Mouse (Mus musculus): ENCODE measurements around the gene Senp5.

Senp5 gene

GRCm38 (mm10) chr16:31940586-31940985, 62.5 kb downstream of the Senp5 start:
- DNase-seq (ENCODE audit: low spot score in 2 of 2): no peak

GRCm38 (mm10) chr16:31938856-31939255, 64.2 kb downstream of the Senp5 start:
- DNase-seq (ENCODE audit: low spot score in 2 of 2): no peak

DNA sequence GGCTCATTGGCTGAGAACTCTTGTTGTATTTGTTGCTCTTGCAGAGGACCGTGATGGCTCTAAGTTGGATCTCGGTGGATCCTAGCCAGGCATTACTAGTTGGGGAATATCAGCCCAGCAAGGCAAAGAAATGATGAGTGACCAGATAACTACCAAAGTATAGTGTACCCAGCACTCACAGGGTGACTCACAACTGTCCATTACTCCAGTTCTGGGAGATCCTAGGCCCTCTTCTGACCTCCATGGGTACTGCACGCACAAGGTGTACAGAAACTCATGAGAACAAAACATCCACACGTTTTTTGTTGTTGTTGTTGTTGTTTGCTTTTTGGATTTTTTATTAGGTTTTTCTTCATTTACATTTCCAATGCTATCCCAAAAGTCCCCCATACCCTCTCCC, 66.5 kb downstream of the Senp5 start:
- no peak for DNase-seq (ENCODE audit: low spot score in 2 of 2)

DNA sequence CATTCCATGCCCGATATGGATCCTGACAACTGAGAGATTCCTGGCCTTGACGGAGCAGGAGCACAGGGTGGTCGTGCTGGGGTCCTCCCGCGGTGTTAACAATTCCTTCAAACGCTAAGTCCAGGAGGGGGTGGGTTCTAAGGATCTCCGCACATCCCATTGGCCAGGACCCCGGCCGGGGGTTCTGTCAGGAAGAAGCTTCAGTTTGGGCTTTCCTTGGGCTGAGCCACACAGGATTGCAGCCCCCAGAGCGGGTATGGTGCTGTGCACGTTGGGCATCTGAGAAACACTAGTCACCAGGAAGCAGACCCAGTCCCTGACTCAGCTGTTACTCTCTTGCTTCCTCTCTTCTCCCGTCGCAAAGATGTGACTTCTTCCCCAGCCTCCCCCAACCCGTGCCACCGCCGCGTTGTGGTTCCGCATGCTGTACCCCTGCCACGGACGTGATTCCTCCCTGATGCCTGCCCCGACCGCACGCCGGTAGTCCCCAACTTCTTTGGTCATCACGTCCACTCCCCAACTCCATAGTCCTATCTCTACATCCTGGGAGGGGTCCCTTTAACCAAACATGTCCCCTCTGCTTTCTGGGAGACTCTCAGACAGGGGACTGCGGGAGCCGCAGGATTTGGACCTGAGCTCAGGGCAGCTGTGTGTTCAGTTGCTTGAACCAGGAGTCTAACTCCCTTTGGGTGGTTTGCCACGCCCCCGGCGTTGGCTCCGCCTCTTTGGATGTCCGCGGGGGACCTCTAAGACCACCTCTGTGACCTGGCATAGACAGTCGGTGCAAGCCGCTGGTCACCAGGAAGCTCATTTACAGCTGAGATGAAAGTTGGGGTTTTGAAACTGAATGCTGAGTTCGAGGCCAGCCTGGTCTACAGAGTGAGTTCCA, 67.8 kb downstream of the Senp5 start:
- DNase-seq (ENCODE audit: low spot score in 2 of 2): peak in 1 of 2 experiments; percentile 58

GRCm38 (mm10) chr16:31934550-31935010, 68.5 kb downstream of the Senp5 start:
- no peak for DNase-seq (ENCODE audit: low spot score in 2 of 2)

GRCm38 (mm10) chr16:31933751-31934549, 69.1 kb downstream of the Senp5 start, which contains the start of gene Pigz:
Gene Pigz (plus strand): TSS chr16:31933851.
- peak; percentile 55 to 57 for DNase-seq (ENCODE audit: low spot score in 2 of 2)

- peak; percentile 86 to 90 for DNase-seq (ENCODE audit: low spot score in 2 of 2)
Observed at GRCm38 (mm10) chr16:31932840-31933697, 70.0 kb downstream of the Senp5 start.

DNA sequence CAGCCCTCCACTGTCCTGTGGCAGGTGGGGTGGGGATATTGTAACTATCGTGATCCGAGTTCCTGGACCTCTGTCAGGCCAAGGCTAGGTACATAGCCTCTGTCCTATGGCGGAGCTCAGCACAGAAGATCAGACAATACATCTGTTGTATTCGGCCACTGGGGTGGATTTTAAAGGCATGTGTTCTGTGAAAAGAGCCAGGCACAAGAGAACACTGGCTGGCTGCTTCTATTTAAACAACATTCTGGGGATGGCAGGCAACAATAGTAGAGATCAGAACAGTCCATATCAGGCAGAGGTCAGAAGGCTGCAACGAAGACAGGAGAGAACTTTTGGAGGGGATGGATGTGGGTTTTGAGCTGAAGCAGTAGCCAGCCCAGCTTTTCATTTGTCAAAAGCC, 70.8 kb downstream of the Senp5 start:
- peak in 1 of 2 experiments; percentile 27 for DNase-seq (ENCODE audit: low spot score in 2 of 2)

DNA sequence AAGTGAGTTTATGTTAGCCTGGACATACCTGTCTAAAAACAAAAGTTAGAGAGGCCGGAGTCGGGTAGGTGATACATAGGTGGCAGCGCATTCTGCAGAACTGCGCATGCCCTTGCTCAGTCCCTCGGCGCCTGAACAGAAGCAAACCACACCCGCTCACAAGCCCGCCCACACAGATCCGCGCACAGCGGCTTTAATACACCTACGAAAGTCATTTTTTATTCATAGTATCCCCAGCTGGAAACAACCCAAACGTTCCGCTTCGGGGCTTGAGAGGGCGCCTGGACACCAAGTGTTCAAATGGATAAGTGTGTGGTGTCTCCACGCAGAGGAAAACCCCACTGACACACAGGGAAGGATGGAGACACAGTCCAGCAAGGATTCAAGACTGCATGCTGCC, 71.8 kb downstream of the Senp5 start:
- DNase-seq (ENCODE audit: low spot score in 2 of 2): no peak

DNA sequence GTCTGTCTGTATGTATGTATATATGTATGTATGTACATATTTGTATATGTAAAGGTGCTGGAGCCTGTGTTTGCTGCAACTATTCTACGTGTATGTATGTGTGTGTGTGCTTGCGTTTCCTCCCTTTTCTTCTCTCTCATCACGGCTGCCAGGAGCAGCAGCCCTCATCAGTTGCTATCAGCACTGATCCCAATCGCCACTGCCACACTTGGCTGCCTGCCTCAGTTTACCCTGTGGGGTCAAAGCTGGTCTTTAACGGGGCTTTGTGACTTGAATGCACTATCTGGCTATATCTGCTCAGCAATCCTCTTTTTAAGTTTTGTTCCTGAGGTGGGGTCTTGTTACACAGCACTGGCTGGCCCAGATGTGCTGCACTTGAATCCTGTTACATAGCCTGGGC, 75.7 kb downstream of the Senp5 start:
- DNase-seq (ENCODE audit: low spot score in 2 of 2): no peak

DNA sequence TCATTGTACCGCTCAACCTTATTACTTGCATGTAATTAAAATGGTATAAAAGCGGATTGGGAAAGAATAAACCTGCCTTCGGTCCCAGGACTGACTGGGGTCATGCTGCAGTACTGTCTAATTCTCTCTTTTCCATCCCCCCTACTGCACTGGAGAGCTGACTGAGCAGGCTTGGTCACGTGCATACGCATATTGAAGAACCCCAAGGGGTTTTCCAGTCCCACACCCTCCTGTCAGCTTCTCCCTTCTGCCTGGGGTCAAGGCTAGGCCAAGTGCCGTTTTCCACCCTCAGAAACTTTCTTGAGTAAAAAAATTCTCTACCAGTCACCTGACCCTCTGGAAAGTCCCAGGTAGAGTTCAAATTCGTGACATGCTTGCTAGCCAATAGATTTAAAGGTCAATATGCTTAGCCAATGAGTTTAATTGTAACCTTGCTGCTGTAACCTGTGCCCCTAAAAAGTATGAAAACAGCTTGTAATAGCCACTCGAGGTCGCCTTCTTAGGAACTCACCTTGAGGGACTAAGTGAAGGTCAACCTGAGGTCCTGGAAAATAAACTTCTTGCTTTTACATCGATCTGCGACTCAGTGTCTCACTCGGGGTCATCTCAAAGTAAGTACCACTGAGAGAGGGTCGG, 76.4 kb downstream of the Senp5 start:
- no peak for DNase-seq (ENCODE audit: low spot score in 2 of 2)

DNA sequence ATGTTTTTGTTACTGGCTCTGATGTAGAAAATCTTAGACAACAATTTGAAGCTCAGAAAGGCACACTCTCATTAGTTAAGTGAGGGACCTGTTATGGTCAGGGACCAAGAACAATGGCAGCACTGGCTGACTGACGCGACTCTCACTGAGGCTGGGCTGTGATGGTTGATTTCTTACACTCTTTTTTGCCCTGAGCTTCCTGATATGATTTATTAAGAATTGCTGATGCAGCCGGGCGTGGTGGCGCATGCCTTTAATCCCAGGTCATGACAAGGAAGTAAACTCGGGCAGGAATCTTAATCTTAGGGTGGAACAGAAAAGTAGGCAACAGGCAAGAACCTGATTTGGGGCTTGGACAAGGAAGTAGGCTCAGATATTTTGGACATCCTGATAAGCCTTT, 77.0 kb downstream of the Senp5 start:
- no peak for DNase-seq (ENCODE audit: low spot score in 2 of 2)

GRCm38 (mm10) chr16:31924368-31924767, 78.7 kb downstream of the Senp5 start:
- no peak for DNase-seq (ENCODE audit: low spot score in 2 of 2)

- peak; percentile 86 to 96 for DNase-seq (ENCODE audit: low spot score in 2 of 2)
Observed at GRCm38 (mm10) chr16:31918248-31918724, 84.8 kb downstream of the Senp5 start.

DNA sequence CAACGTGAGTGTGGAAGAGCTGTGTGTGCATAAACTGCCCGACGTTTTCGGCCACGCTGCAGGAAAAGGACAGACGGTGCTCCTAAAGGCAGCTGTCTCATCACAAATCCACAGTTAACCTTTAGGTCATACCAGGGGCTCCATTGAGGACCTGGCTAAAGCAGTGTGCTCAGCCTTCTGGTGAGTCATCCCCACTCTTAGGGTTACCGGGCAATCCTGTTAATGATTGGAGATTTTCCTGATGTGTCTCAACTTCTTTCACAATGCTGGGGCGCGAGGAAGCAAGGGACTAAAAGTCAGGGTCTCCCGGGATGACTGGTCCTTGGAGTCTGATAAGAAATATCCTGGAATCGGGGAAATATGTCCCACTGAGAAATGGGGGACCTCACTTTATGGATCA, 85.3 kb downstream of the Senp5 start:
- no peak for DNase-seq (ENCODE audit: low spot score in 2 of 2)

DNA sequence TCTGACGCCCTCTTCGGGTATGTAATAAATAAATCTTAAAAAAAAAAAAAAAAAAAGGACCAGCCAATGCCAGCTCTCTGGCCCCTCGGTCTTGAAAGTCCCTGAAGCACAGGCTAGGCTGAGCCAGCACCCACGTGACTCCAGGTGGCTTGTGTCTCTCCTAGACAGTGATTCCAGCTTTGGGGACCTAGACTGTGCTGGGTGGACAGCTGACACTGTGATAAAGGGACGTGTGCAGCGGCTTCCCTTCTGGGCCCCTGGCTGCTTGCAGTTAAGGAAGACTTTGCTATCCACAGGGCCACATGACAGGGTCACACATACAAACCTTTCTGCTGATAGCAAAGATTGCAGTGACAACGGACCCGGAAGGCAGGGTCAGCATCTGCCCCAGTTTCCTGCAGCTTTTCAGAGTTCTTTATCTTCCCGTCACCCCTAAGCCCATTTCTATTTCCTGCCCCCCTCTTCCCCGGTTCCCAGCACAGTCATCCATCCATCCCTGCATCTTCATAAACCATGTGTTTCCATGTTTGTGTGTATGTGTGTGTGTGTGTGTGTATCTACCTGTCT, 92.7 kb downstream of the Senp5 start:
- DNase-seq (ENCODE audit: low spot score in 2 of 2): no peak
